Mouse (Mus musculus) bone marrow, adult 2 months (tissue): ENCODE data around the gene Txndc12.

Source experiments
- CTCF ChIP-seq: fragments of 200-500 bp; IDR thresholded peaks from 2 replicates; pipeline ENCODE4 v1.5.1; 2011; ENCODE audit warnings: low read length, control low read depth; ENCODE audit not compliant: control insufficient read depth, insufficient read depth
- POLR2A ChIP-seq: fragments of 200-500 bp; IDR thresholded peaks from 2 replicates; pipeline ENCODE4 v1.6.1; 2011; ENCODE audit warnings: low read depth, mild to moderate bottlenecking, control low read depth, low read length, borderline replicate concordance; ENCODE audit not compliant: control insufficient read depth

DNA sequence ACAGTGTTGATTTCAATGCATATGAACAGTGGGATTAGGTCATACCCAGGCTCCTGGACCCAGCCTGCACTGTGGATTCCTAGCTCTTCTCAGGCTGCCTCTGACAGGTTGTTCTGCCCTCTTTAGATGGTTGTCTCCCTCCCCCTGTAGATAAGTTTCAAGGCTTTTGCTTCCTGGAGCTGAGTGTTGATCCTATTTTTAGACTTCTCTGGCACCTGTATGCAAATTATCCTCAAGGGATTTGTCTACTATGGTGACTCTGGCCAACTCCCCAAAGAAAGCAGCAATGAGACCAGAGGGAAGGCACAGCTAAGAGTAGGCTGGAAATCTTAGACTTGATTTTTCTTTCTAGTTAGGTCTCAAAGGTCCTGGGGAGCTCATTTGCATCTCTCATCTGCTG lies 73.1 kb downstream of the Txndc12 start:
- no peak for TF ChIP-seq CTCF
- no peak for TF ChIP-seq POLR2A
